Mouse (Mus musculus): ENCODE measurements around the gene Tktl2. TPM values are rescaled to one million over a fixed set of nuclear protein-coding genes. Genes with fewer than 3 reads are reported as not detected.
A peak's percentile ranks its signal among the peaks of the same experiment; 100 is the strongest.

The Tktl2 gene
- total RNA-seq (2015) (not detected in 2 replicates), total RNA-seq (2017) (not detected in 2 replicates)

- no peak for ATAC-seq (replicated peaks; ENCODE audit: poor library complexity)
Observed at GRCm38 (mm10) chr8:66511537-66511936, at the start of gene Tktl2. Tktl2 (plus strand) TSS chr8:66511756.

DNA sequence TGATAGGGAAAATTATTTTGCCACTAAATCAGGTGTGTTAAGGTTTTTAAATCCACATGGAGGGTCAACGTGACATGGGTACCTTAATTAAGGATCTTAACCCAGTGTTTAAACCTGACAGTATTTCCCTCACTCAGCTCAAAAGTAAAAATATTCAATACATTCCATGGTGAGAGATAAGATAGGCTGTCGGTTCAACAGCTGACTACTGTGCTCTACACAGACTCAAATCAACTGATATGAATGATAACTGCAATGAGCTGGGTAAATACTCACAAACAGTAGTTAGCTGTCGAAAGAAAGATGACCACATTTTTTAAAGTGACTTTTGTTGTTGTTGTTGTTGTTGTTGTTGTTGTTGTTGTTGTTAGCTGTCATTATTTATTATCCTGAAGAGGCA, 41.7 kb upstream of the Tktl2 start:
- ATAC-seq (replicated peaks; ENCODE audit: poor library complexity) = 0 out of 2 replicates have a peak, but pooled peaks have one; percentile 41

- ATAC-seq (replicated peaks; ENCODE audit: poor library complexity) = peak; percentile 77
Observed at GRCm38 (mm10) chr8:66476880-66477279, 34.7 kb upstream of the Tktl2 start.

GRCm38 (mm10) chr8:66486084-66486763, 25.3 kb upstream of the Tktl2 start, which contains the start of gene Tma16:
Tma16 (minus strand) TSS chr8:66486530.
- ATAC-seq (replicated peaks; ENCODE audit: poor library complexity) = peak; percentile 90

GRCm38 (mm10) chr8:66488556-66488955, 23.0 kb upstream of the Tktl2 start:
- ATAC-seq (replicated peaks; ENCODE audit: poor library complexity) = no peak

DNA sequence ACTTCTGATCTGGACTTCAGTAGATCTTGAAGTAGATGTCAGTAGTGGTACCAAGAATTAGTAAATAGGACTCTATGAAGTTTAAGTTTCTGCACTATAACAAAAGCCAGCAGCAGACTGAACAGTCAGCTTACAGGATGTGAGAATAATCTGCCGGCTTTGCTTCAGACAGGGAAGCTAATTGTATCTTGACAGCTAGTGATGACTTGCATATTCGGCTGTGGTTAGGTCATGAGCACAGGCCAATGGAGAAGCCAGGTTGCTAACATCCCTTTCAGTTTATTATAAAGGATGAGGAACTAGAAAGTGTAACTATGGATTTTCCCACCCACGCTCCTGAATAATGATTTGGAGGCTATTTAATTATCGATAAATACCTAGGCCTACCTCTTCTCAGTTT, 20.9 kb upstream of the Tktl2 start:
- ATAC-seq (replicated peaks; ENCODE audit: poor library complexity) = peak; percentile 77

- no peak for ATAC-seq (replicated peaks; ENCODE audit: poor library complexity)
Observed at GRCm38 (mm10) chr8:66494496-66494895, 17.1 kb upstream of the Tktl2 start.

GRCm38 (mm10) chr8:66495726-66496125, 15.8 kb upstream of the Tktl2 start:
- peak; percentile 86 for ATAC-seq (replicated peaks; ENCODE audit: poor library complexity)

DNA sequence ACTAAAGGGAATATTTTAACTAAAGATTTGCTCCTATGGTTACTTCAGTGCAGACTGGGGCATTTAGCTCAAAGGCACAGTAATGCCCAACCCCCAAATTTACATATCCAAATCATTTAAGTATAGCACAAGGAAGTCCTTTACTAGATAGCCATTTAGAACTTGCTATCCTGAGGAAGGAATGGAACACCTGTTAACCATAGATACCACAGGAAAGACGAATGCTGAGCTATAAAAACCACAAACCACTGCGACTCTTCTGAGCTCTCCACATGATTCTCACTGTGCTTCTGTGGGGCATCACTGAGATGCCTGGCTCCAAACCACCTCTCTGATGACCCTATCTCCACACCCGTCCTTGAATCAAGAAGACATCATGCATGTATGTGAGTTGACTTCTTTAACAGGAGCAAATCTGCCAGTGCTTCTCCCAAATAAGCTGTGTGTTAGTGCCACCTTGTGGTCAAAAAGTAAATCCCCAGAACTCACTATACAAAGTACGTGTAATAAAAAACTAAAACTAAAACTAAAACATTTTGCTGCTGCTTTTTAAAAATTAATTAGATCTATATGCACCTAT, 14.5 kb upstream of the Tktl2 start:
- peak; percentile 89 for ATAC-seq (replicated peaks; ENCODE audit: poor library complexity)

GRCm38 (mm10) chr8:66503381-66503780, 8.2 kb upstream of the Tktl2 start:
- no peak for ATAC-seq (replicated peaks; ENCODE audit: poor library complexity)

DNA sequence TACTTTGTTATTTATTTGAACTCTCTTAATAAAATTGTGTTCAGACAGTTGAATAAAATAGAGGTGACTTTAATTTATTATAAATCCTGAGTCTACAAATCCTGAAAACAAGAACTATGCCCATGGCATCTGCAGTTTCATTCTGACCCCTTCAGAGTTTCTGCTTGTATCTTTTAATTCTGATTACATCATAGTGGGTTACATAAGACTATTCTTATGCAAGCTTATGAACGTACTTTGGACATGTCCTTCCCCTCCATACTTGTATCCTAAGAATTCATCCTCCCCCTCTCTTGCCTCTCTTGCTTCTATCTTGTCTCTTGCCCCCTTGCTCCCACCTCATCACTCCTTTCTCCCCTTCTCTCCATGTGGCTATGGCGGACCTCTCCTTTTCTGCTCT, 7.6 kb downstream of the Tktl2 start:
- peak; percentile 80 for ATAC-seq (replicated peaks; ENCODE audit: poor library complexity)

DNA sequence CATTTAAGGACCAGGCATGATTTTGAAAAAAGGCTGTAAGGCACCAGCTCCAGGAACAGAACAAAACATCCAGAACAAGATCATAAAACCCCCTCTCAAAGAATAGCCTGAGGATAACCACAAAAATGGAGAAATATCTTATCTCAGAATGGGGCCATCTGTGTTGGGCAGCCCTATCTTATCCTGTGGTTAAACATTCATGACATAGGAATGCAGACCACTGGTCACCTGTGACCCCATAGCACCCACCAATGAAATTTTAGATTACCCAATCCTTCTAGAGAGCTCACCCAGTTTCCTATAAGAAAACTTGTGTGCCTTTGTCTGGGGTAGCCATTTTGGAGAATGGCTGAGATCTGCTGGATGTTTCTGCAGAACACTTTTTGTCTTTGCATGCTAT, 9.0 kb downstream of the Tktl2 start:
- ATAC-seq (replicated peaks; ENCODE audit: poor library complexity) = 0 out of 2 replicates have a peak, but pooled peaks have one; percentile 20

GRCm38 (mm10) chr8:66550092-66550491, 38.5 kb downstream of the Tktl2 start:
- no peak for ATAC-seq (replicated peaks; ENCODE audit: poor library complexity)

Other genes with a start within 250 kb of the Tktl2 start
- 41.0 and 42.5 TPM in 2 replicates for gene Tma16, start 25.2 kb upstream of the Tktl2 start, total RNA-seq (2015)
- 54.5 and 63.1 TPM in 2 replicates for gene Tma16, start 25.2 kb upstream of the Tktl2 start, total RNA-seq (2017)
- gene Npy5r, start 176.4 kb downstream of the Tktl2 start, total RNA-seq (2015) = not detected in 2 replicates
- gene Npy5r, start 176.4 kb downstream of the Tktl2 start, total RNA-seq (2017) = not detected in 2 replicates
- gene Npy1r, start 185.4 kb downstream of the Tktl2 start, total RNA-seq (2015) = not detected in 2 replicates
- not detected in 2 replicates for gene Npy1r, start 185.4 kb downstream of the Tktl2 start, total RNA-seq (2017)

Measured in megakaryocyte progenitor cell, adult 5-6 weeks (primary cell).